ENCODE assay signal across 16 mouse cellular contexts in genomic region chr9:61397130-61397529, GRCm38 (mm10). TPM values are rescaled to one million over a fixed set of nuclear protein-coding genes. Genes with fewer than 3 reads are reported as not detected.
DNase-seq lines count a peak whose midpoint lies in the region; ATAC-seq and TF ChIP-seq lines count a peak whose summit lies in the region.
"Had no signal": no experiment of that assay in that cellular context is flagged by ENCODE, and none has a peak within 500 bp of the region (broad histone marks: within the 10 kb centered on the region; RNA-seq: fewer than 3 reads in every experiment).

No protein-coding gene starts in this region.

- WGBS in kidney, adult 2 months, result 37% methylated on average over 4 of the region's 4 CpGs
- 23% methylated on average over 4 of the region's 4 CpGs for WGBS in lung, embryonic 16.5 days
- 70% methylated on average over 4 of the region's 4 CpGs for WGBS in hindbrain, embryonic 13.5 days

- TF ChIP-seq POLR2A in kidney, adult 2 months (IDR thresholded peaks at IDR 0.05; ENCODE audit: low read depth, low read length), result no peak

- CTCF ChIA-PET in Patski (lab: Charles Lee), result no interaction called here

- peaks cover 5% of the 10 kb centered on the region; the same call in 1 of the 2 replicates for H3K36me3 ChIP-seq in kidney, adult 2 months (ENCODE audit: control insufficient read depth, insufficient read depth, low read length)
- H3K36me3 ChIP-seq in lung, embryonic 16.5 days (ENCODE audit: control insufficient read depth, insufficient read depth, low read length), result peaks cover 35% of the 10 kb centered on the region
- H3K36me3 ChIP-seq in hindbrain, embryonic 13.5 days, result peaks cover 75% of the 10 kb centered on the region

- POLR2A ChIA-PET in Patski (lab: Charles Lee), result no interaction called here

- intact Hi-C loops in heart, postnatal 14 days (cut with DNase I), result no loop called here

- no peak overlapping the region for H3K4me2 ChIP-seq in lung, embryonic 16.5 days (ENCODE audit: low read depth, low read length)
- no peak overlapping the region for H3K4me2 ChIP-seq in hindbrain, embryonic 13.5 days
- H3K4me2 ChIP-seq: heart, embryonic 11.5 days had no signal

- peak; percentile 61 for DNase-seq in kidney, adult 2 months
- DNase-seq in kidney, adult 8-10 months, result no peak
- no peak for DNase-seq in lung, postnatal 36 days
- no peak for DNase-seq in Patski (ENCODE audit: low read depth, low spot score)
- no peak for DNase-seq in heart, postnatal 14 days
- DNase-seq: adrenal gland, adult 2 months; cerebellum, adult 8-10 months; heart, postnatal 10 days; liver, postnatal 0 days; right cerebral cortex, postnatal 14 days; thymus, postnatal 25 days had no signal

- H3K4me3 ChIP-seq in kidney, adult 2 months (ENCODE audit: insufficient read depth, low read depth, low read length), result no peak overlapping the region
- no peak overlapping the region for H3K4me3 ChIP-seq in lung, embryonic 16.5 days (ENCODE audit: low read length)
- H3K4me3 ChIP-seq in hindbrain, embryonic 13.5 days, result no peak overlapping the region
- H3K4me3 ChIP-seq: embryonic facial prominence, embryonic 10.5 days had no signal

- in situ Hi-C loops in Patski (cut with MboI; ENCODE audit: low pct_unique_long_range_greater_than_20kb), result no loop called here

- H3K9me3 ChIP-seq in lung, embryonic 16.5 days (ENCODE audit: control insufficient read depth, low read length), result no peaks in the 10 kb centered on the region
- no peaks in the 10 kb centered on the region for H3K9me3 ChIP-seq in hindbrain, embryonic 13.5 days
- H3K9me3 ChIP-seq: embryonic facial prominence, embryonic 10.5 days had no signal

- no peaks in the 10 kb centered on the region for H3K27me3 ChIP-seq in kidney, adult 2 months (replicated peaks; ENCODE audit: control insufficient read depth, insufficient read depth, low read length)
- no peaks in the 10 kb centered on the region for H3K27me3 ChIP-seq in lung, embryonic 16.5 days (ENCODE audit: control insufficient read depth, insufficient read depth, low read depth, low read length)
- H3K27me3 ChIP-seq in Patski, result no peaks in the 10 kb centered on the region
- peaks cover 38% of the 10 kb centered on the region for H3K27me3 ChIP-seq in hindbrain, embryonic 13.5 days

- ATAC-seq in lung, embryonic 16.5 days (ENCODE audit: low read depth), result peak; percentile 67
- peak; percentile 38 for ATAC-seq in Patski
- ATAC-seq in hindbrain, embryonic 13.5 days (ENCODE audit: low FRiP score), result no peak
- ATAC-seq: liver, postnatal 0 days had no signal

- TF ChIP-seq CTCF in kidney, adult 2 months (conservative IDR thresholded peaks at IDR 0.05; ENCODE audit: insufficient read depth, insufficient read length, low read depth, low read length), result no peak
- no peak for TF ChIP-seq CTCF in Patski (IDR thresholded peaks at IDR 0.05)

- H3K4me1 ChIP-seq in kidney, adult 2 months (ENCODE audit: control insufficient read depth, insufficient read depth, low read length), result peaks cover 10% of the 10 kb centered on the region
- H3K4me1 ChIP-seq in lung, embryonic 16.5 days (replicated peaks; ENCODE audit: control insufficient read depth, insufficient read depth, low read length), result peaks cover 28% of the 10 kb centered on the region
- H3K4me1 ChIP-seq in hindbrain, embryonic 13.5 days (replicated peaks), result peaks cover 85% of the 10 kb centered on the region

- H3K27ac ChIP-seq in kidney, adult 2 months (ENCODE audit: insufficient read depth, low read depth, low read length), result no peak overlapping the region
- peak overlapping the region; percentile 31; the same call in 1 of the 2 replicates for H3K27ac ChIP-seq in lung, embryonic 16.5 days (ENCODE audit: low read length)
- H3K27ac ChIP-seq in hindbrain, embryonic 13.5 days, result no peak overlapping the region
- H3K27ac ChIP-seq: embryonic facial prominence, embryonic 10.5 days had no signal

- no peak overlapping the region for H3K9ac ChIP-seq in lung, embryonic 16.5 days (ENCODE audit: low read length)
- peak overlapping the region; percentile 29; the same call in 1 of the 2 replicates for H3K9ac ChIP-seq in hindbrain, embryonic 13.5 days
- H3K9ac ChIP-seq: forebrain, postnatal 0 days; liver, postnatal 0 days had no signal

RNA-seq across cellular contexts. Expression of gene Tle3, which starts 25.0 kb away (rescaled TPM):
- 47.2 and 50.9 TPM in 2 replicates for polyA plus RNA-seq in kidney, adult 2 months (2012; rRNA removed)
- polyA plus RNA-seq in lung, embryonic 16.5 days (2015; fragmentation: Nextera tagmentation; extraction: Ambion mirVana), result 23.3 and 23.4 TPM in 2 replicates
- polyA plus RNA-seq in Patski (2021), result 101 TPM
- 31.0 and 32.3 TPM in 2 replicates for polyA plus RNA-seq in hindbrain, embryonic 13.5 days (2015; fragmentation: Nextera tagmentation; extraction: Ambion mirVana)
- 10 to 100 TPM; 24.4 to 29.0 TPM for total RNA-seq in heart, postnatal 14 days (2021)
